In the genomic region with DNA sequence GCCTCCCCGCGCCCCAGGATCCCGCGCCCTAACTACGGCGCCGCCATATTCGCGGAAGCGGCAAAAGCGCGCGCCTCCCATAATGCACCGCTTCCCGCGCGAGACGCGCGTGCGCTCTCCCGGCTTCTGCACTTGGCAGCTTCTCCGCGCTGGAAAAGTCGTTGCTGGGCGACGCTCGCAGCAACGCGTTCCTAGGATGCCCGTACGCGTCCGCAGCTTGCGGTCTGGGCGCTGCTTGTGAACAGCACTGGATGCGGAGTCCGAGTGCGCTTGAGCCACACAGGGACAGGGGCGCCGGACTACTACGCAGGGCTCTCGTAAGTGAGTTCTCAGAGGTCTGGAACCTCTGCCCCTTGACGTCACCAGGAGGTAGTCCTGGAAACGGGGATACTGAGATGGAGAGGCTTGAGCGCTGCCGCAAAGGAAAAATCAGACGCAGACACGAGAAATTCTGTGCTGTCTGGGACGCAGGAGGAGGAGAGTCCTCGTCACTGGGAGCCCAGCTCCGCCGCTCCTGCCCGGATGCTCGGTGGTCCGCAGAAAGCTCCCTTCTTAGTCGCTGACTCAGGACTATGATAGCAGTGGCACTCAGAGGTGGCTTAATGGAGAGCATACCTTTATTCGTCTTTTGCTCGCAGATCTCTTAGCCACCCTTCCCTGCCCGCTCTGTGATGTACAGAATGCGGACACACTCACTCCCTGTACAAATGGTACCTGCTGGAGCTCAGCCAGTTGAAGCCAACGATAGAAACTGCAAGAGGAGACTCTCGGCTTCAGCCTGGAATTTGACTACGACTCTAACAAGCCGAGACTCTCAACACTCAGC, we compare ENCODE assay signal across 8 mouse cellular contexts. TPM values are rescaled to one million over a fixed set of nuclear protein-coding genes. Genes with fewer than 3 reads are reported as not detected.
DNase-seq lines count a peak whose midpoint lies in the region; ATAC-seq and TF ChIP-seq lines count a peak whose summit lies in the region.

Tubgcp3 (minus strand) TSS at position 193 of the 826 bp plus-strand sequence.

- peak; percentile 97 for DNase-seq in brain, embryonic 14.5 days (ENCODE audit: low read depth)
- peak; percentile 94 for DNase-seq in kidney, postnatal 0 days (ENCODE audit: low spot score)
- DNase-seq in liver, embryonic 11.5 days (ENCODE audit: low spot score): peak; percentile 85
- peak; percentile 93 for DNase-seq in naive thymus-derived CD4-positive, alpha-beta T cell, adult 2 months (ENCODE audit: low read depth)

- no peak for TF ChIP-seq CTCF in C2C12 (IDR thresholded peaks at IDR 0.05; ENCODE audit: control insufficient read depth, insufficient read depth, insufficient read length)
- TF ChIP-seq CTCF in brain, embryonic 14.5 days (IDR thresholded peaks at IDR 0.05; ENCODE audit: borderline replicate concordance, extremely low read depth, insufficient read depth, insufficient read length): no peak
- TF ChIP-seq CTCF in kidney, postnatal 0 days (IDR thresholded peaks at IDR 0.05; ENCODE audit: low read depth): no peak

- ATAC-seq in heart, embryonic 12.5 days (ENCODE audit: insufficient number of reproducible peaks, low FRiP score): peak; percentile 90
- ATAC-seq in kidney, postnatal 0 days (replicated peaks; ENCODE audit: low FRiP score, low read depth): peak; percentile 92
- ATAC-seq in liver, embryonic 11.5 days (replicated peaks; ENCODE audit: low FRiP score): peak; percentile 86
- ATAC-seq in stomach, embryonic 14.5 days (ENCODE audit: insufficient number of reproducible peaks, insufficient read depth, low FRiP score, low read depth): peak; percentile 87

- peak within 1 kb of the TSS; percentile 94 for H3ac ChIP-seq in C2C12 (ENCODE audit: control insufficient read depth, insufficient read length, low read depth)

- H3K9ac ChIP-seq in heart, embryonic 12.5 days: peak within 1 kb of the TSS; percentile 93
- H3K9ac ChIP-seq in kidney, postnatal 0 days (ENCODE audit: low read depth, low read length): peak within 1 kb of the TSS; percentile 92
- H3K9ac ChIP-seq in liver, embryonic 11.5 days (ENCODE audit: low read depth, low read length): peak within 1 kb of the TSS; percentile 91
- H3K9ac ChIP-seq in stomach, embryonic 14.5 days (replicated peaks; ENCODE audit: low read depth, low read length): peak within 1 kb of the TSS; percentile 87

- peaks cover 7% of the 10 kb centered on the region for H3K36me3 ChIP-seq in C2C12 (ENCODE audit: control insufficient read depth, insufficient read depth)
- peaks cover 32% of the 10 kb centered on the region for H3K36me3 ChIP-seq in erythroblast, embryonic 14.5 days (ENCODE audit: control insufficient read depth)
- no peaks in the 10 kb centered on the region for H3K36me3 ChIP-seq in heart, embryonic 12.5 days
- no peaks in the 10 kb centered on the region for H3K36me3 ChIP-seq in kidney, postnatal 0 days (ENCODE audit: insufficient read depth, low read length)
- H3K36me3 ChIP-seq in liver, embryonic 11.5 days (ENCODE audit: control insufficient read depth, insufficient read depth, low read length): no peaks in the 10 kb centered on the region; the same call in 1 of the 2 replicates
- no peaks in the 10 kb centered on the region for H3K36me3 ChIP-seq in stomach, embryonic 14.5 days (ENCODE audit: control insufficient read depth, insufficient read depth, low read length)

- WGBS in heart, embryonic 12.5 days: 2% methylated on average over 65 of the region's 65 CpGs
- WGBS in kidney, postnatal 0 days: 1% methylated on average over 65 of the region's 65 CpGs
- WGBS in liver, embryonic 11.5 days: 4% methylated on average over 65 of the region's 65 CpGs
- WGBS in stomach, embryonic 14.5 days: 1% methylated on average over 65 of the region's 65 CpGs

- peaks cover 41% of the 10 kb centered on the region for H3K4me1 ChIP-seq in erythroblast, embryonic 14.5 days (ENCODE audit: control insufficient read depth)
- H3K4me1 ChIP-seq in heart, embryonic 12.5 days (replicated peaks): peaks cover 15% of the 10 kb centered on the region
- H3K4me1 ChIP-seq in kidney, postnatal 0 days (replicated peaks; ENCODE audit: insufficient read depth, low read length): no peaks in the 10 kb centered on the region
- H3K4me1 ChIP-seq in liver, embryonic 11.5 days (replicated peaks; ENCODE audit: control insufficient read depth, insufficient read depth, low read length): peaks cover 11% of the 10 kb centered on the region
- peaks cover 2% of the 10 kb centered on the region; the same call in 1 of the 2 replicates for H3K4me1 ChIP-seq in stomach, embryonic 14.5 days (ENCODE audit: control insufficient read depth, insufficient read depth, low read length)

- H3K27ac ChIP-seq in heart, embryonic 12.5 days (ENCODE audit: poor library complexity, severe bottlenecking): peak within 1 kb of the TSS; percentile 48
- H3K27ac ChIP-seq in kidney, postnatal 0 days: no peak within 1 kb of the TSS; the same call in 1 of the 2 replicates
- H3K27ac ChIP-seq in liver, embryonic 11.5 days (ENCODE audit: low read depth, low read length): peak within 1 kb of the TSS; percentile 69
- H3K27ac ChIP-seq in stomach, embryonic 14.5 days (ENCODE audit: low read length): peak within 1 kb of the TSS; percentile 70

- peak within 1 kb of the TSS; percentile 82 for H3K4me2 ChIP-seq in heart, embryonic 12.5 days
- peak within 1 kb of the TSS; percentile 88 for H3K4me2 ChIP-seq in kidney, postnatal 0 days (ENCODE audit: low read length)
- H3K4me2 ChIP-seq in liver, embryonic 11.5 days: peak within 1 kb of the TSS; percentile 92
- peak within 1 kb of the TSS; percentile 82 for H3K4me2 ChIP-seq in stomach, embryonic 14.5 days (replicated peaks; ENCODE audit: low read depth, low read length)

- peaks cover 48% of the 10 kb centered on the region for H3K79me2 ChIP-seq in C2C12 (ENCODE audit: control insufficient read depth, insufficient read depth)

- peak; percentile 56; the same call in 1 of the 2 replicates for TF ChIP-seq POLR2A in brain, embryonic 14.5 days (IDR thresholded peaks at IDR 0.05; ENCODE audit: borderline replicate concordance, extremely low read depth, insufficient read depth, insufficient read length, poor library complexity, severe bottlenecking)

- H3K79me3 ChIP-seq in C2C12 (ENCODE audit: low read depth): peaks cover 43% of the 10 kb centered on the region

- no peaks in the 10 kb centered on the region for H3K9me3 ChIP-seq in erythroblast, embryonic 14.5 days (ENCODE audit: control insufficient read depth, low read length)
- no peaks in the 10 kb centered on the region for H3K9me3 ChIP-seq in heart, embryonic 12.5 days (replicated peaks)
- no peaks in the 10 kb centered on the region for H3K9me3 ChIP-seq in kidney, postnatal 0 days (replicated peaks; ENCODE audit: low read length)
- no peaks in the 10 kb centered on the region for H3K9me3 ChIP-seq in liver, embryonic 11.5 days (ENCODE audit: control insufficient read depth, low read length)
- no peaks in the 10 kb centered on the region for H3K9me3 ChIP-seq in stomach, embryonic 14.5 days (ENCODE audit: control insufficient read depth, low read depth, low read length)

- peaks cover 7% of the 10 kb centered on the region for H3K27me3 ChIP-seq in C2C12 (ENCODE audit: control insufficient read depth, insufficient read depth, insufficient read length)
- peaks cover 29% of the 10 kb centered on the region for H3K27me3 ChIP-seq in erythroblast, embryonic 14.5 days (ENCODE audit: control insufficient read depth)
- peaks cover 15% of the 10 kb centered on the region for H3K27me3 ChIP-seq in heart, embryonic 12.5 days (replicated peaks)
- no peaks in the 10 kb centered on the region for H3K27me3 ChIP-seq in kidney, postnatal 0 days (ENCODE audit: insufficient read depth, low read length)
- peaks cover 16% of the 10 kb centered on the region for H3K27me3 ChIP-seq in liver, embryonic 11.5 days (replicated peaks; ENCODE audit: control insufficient read depth, insufficient read depth, low read length)
- H3K27me3 ChIP-seq in stomach, embryonic 14.5 days (ENCODE audit: control insufficient read depth, insufficient read depth, low read length): no peaks in the 10 kb centered on the region

- H3K4me3 ChIP-seq in C2C12 (ENCODE audit: insufficient read depth, poor library complexity, severe bottlenecking): peak within 1 kb of the TSS; percentile 89
- H3K4me3 ChIP-seq in erythroblast, embryonic 14.5 days (replicated peaks): peak within 1 kb of the TSS; percentile 99
- peak within 1 kb of the TSS; percentile 94 for H3K4me3 ChIP-seq in heart, embryonic 12.5 days
- peak within 1 kb of the TSS; percentile 98 for H3K4me3 ChIP-seq in kidney, postnatal 0 days (replicated peaks; ENCODE audit: low read depth, low read length)
- peak within 1 kb of the TSS; percentile 96 for H3K4me3 ChIP-seq in liver, embryonic 11.5 days (ENCODE audit: low read depth, low read length)
- peak within 1 kb of the TSS; percentile 93 for H3K4me3 ChIP-seq in stomach, embryonic 14.5 days (ENCODE audit: low read depth, low read length)

TF ChIP-seq in C2C12, 6 proteins besides CTCF, POLR2A, EP300 and RAD21:
- TF ChIP-seq MYOD1 (IDR thresholded peaks at IDR 0.05; ENCODE audit: control insufficient read depth, insufficient read length, low read depth) (no peak), MAX (IDR thresholded peaks at IDR 0.05) (peak; percentile 57)

RNA-seq across cellular contexts. Expression of gene Tubgcp3, which starts in this region (rescaled TPM):
- 22.0 TPM for polyA plus RNA-seq in C2C12 (2012; fragmentation: generic; extraction: Trizol)
- polyA plus RNA-seq in brain, embryonic 14.5 days (2012; rRNA removed): 64.1 and 82.9 TPM in 2 replicates
- 4.5 TPM in 2 replicates for polyA plus RNA-seq in erythroblast, embryonic 14.5 days (2012)
- polyA plus RNA-seq in heart, embryonic 12.5 days (2016; fragmentation: Nextera tagmentation; extraction: Ambion mirVana): 32.0 and 32.4 TPM in 2 replicates
- 28.4 and 32.3 TPM in 2 replicates for polyA plus RNA-seq in kidney, postnatal 0 days (2015; fragmentation: Nextera tagmentation; extraction: Ambion mirVana)
- 56.3 and 63.7 TPM in 2 replicates for polyA plus RNA-seq in liver, embryonic 11.5 days (2014; fragmentation: Nextera tagmentation; extraction: Ambion mirVana)
- 49.2 and 54.2 TPM in 2 replicates for polyA plus RNA-seq in stomach, embryonic 14.5 days (2014; fragmentation: Nextera tagmentation; extraction: Ambion mirVana)
